Mouse (Mus musculus) lung, postnatal 0 days (tissue): ENCODE results near the gene Rerg. TPM values are rescaled to one million over a fixed set of nuclear protein-coding genes. Genes with fewer than 3 reads are reported as not detected.

Experiments
- ATAC-seq: fragments of 200-750 bp; cut with Nextera tagmentation; 2 replicates; pipeline ENCODE4 v1.8.0; 2017; ENCODE audit warnings: moderate library complexity
- DNase-seq: peaks from one replicate; pipeline ENCODE4 v3.0.0-alpha.2; 2016; ENCODE audit warnings: low spot score
- H3K27ac ChIP-seq: fragments of 300-500 bp; sonication (generic); 2 replicates; pipeline ENCODE4 v1.5.1; 2014; ENCODE audit warnings: antibody characterized with exemption, mild to moderate bottlenecking, low read length, mixed read lengths
- H3K27me3 ChIP-seq: fragments of 300-500 bp; sonication (generic); replicated peaks from 2 replicates; pipeline ENCODE4 v1.6.1; 2014; ENCODE audit warnings: low read length, mixed read lengths; ENCODE audit not compliant: insufficient read depth
- H3K36me3 ChIP-seq: fragments of 300-500 bp; sonication (generic); 2 replicates; pipeline ENCODE4 v1.6.1; 2014; ENCODE audit warnings: low read length, mixed read lengths; ENCODE audit not compliant: insufficient read depth
- H3K4me1 ChIP-seq: fragments of 300-500 bp; sonication (generic); 2 replicates; pipeline ENCODE4 v1.6.1; 2014; ENCODE audit warnings: antibody characterized with exemption, low read depth, low read length, mixed read lengths; ENCODE audit not compliant: insufficient read depth
- H3K4me2 ChIP-seq: fragments of 300-500 bp; sonication (generic); replicated peaks from 2 replicates; pipeline ENCODE4 v1.6.1; 2014; ENCODE audit warnings: low read depth, mild to moderate bottlenecking, low read length, moderate library complexity, mixed read lengths
- H3K4me3 ChIP-seq: fragments of 300-500 bp; sonication (generic); 2 replicates; pipeline ENCODE4 v1.5.1; 2014; ENCODE audit warnings: low read depth, low read length
- H3K9ac ChIP-seq: fragments of 300-500 bp; sonication (generic); replicated peaks from 2 replicates; pipeline ENCODE4 v1.6.1; 2014; ENCODE audit warnings: low read depth, mild to moderate bottlenecking
- H3K9me3 ChIP-seq: fragments of 300-500 bp; sonication (generic); 2 replicates; pipeline ENCODE4 v1.6.1; 2016; ENCODE audit warnings: low read length, mixed read lengths
- CTCF ChIP-seq: IDR thresholded peaks from 2 replicates; pipeline ENCODE4 v1.5.1; 2016; ENCODE audit warnings: antibody characterized with exemption, mild to moderate bottlenecking
- EP300 ChIP-seq: IDR thresholded peaks from 2 replicates; pipeline ENCODE4 v1.6.1; 2016; ENCODE audit warnings: antibody characterized with exemption, mild to moderate bottlenecking, control low read depth
- WGBS: fragments of 180-500 bp; shearing (Covaris S2); extraction: QIAGEN DNeasy Blood & Tissue Kit; methylation state at CpG from one replicate; pipeline ENCODE4 v1.1.7; 2014; 5-methylcytosine and 5-hydroxymethylcytosine counted together
- polyA plus RNA-seq: library from polyadenylated mRNA; unstranded; fragments of >200 nt; fragmentation: Nextera tagmentation; extraction: Ambion mirVana; gene quantifications from 2 replicates; pipeline ENCODE4 v1.2.1, GENCODE M21; 2015

Rerg gene
- polyA plus RNA-seq, 1 experiment from 2014 or later, result 42.9 TPM

- TF ChIP-seq EP300 (no peak), CTCF (peak; percentile 71)
- no peak for ATAC-seq
- no peak overlapping the region for H3K4me2 ChIP-seq
- no peaks in the 10 kb centered on the region for H3K4me1 ChIP-seq
- 48% methylated on average over 11 of the region's 11 CpGs for WGBS
- no peaks in the 10 kb centered on the region for H3K9me3 ChIP-seq
- no peak overlapping the region for H3K27ac ChIP-seq
- H3K27me3 ChIP-seq, result no peaks in the 10 kb centered on the region
- H3K36me3 ChIP-seq, result no peaks in the 10 kb centered on the region
- DNase-seq, result peak; percentile 65
- H3K4me3 ChIP-seq, result no peak overlapping the region
- H3K9ac ChIP-seq, result no peak overlapping the region
Measured at GRCm38 (mm10) chr6:137205662-137206400, 35.5 kb upstream of the Rerg start.

- ATAC-seq, result no peak
- WGBS, result 83% methylated on average over 4 of the region's 4 CpGs
Measured at GRCm38 (mm10) chr6:137202661-137203060, 32.4 kb upstream of the Rerg start.

GRCm38 (mm10) chr6:137201578-137201977 lies 31.3 kb upstream of the Rerg start:
- H3K4me3 ChIP-seq, result no peak overlapping the region
- H3K36me3 ChIP-seq, result no peaks in the 10 kb centered on the region
- no peak for TF ChIP-seq CTCF
- TF ChIP-seq EP300, result no peak
- no peak overlapping the region for H3K4me2 ChIP-seq
- DNase-seq (no peak), ATAC-seq (no peak)
- no peaks in the 10 kb centered on the region for H3K9me3 ChIP-seq
- no peaks in the 10 kb centered on the region for H3K27me3 ChIP-seq
- no peak overlapping the region for H3K27ac ChIP-seq
- H3K9ac ChIP-seq, result no peak overlapping the region
- H3K4me1 ChIP-seq, result no peaks in the 10 kb centered on the region
- 56% methylated on average over 7 of the region's 7 CpGs for WGBS

More at GRCm38 (mm10) chr6:137202661-137203060, 32.4 kb upstream of the Rerg start:
- H3K4me3 ChIP-seq, result no peak overlapping the region
- no peak for DNase-seq
- TF ChIP-seq CTCF (no peak), EP300 (no peak)
- H3K36me3 ChIP-seq, result no peaks in the 10 kb centered on the region
- H3K27me3 ChIP-seq, result no peaks in the 10 kb centered on the region
- no peak overlapping the region for H3K4me2 ChIP-seq
- H3K27ac ChIP-seq, result no peak overlapping the region
- H3K9ac ChIP-seq, result no peak overlapping the region
- no peaks in the 10 kb centered on the region for H3K4me1 ChIP-seq
- no peaks in the 10 kb centered on the region for H3K9me3 ChIP-seq

GRCm38 (mm10) chr6:137201166-137201565 lies 30.9 kb upstream of the Rerg start:
- 84% methylated on average over 3 of the region's 3 CpGs for WGBS
- ATAC-seq, result no peak
- TF ChIP-seq EP300 (no peak), CTCF (no peak)
- DNase-seq, result no peak
- no peaks in the 10 kb centered on the region for H3K27me3 ChIP-seq
- H3K9ac ChIP-seq, result no peak overlapping the region
- H3K4me2 ChIP-seq, result no peak overlapping the region
- no peak overlapping the region for H3K27ac ChIP-seq
- no peaks in the 10 kb centered on the region for H3K9me3 ChIP-seq
- H3K4me3 ChIP-seq, result no peak overlapping the region
- no peaks in the 10 kb centered on the region for H3K36me3 ChIP-seq
- H3K4me1 ChIP-seq, result no peaks in the 10 kb centered on the region

GRCm38 (mm10) chr6:137192063-137192462 lies 21.8 kb upstream of the Rerg start:
- Histone ChIP-seq H3K9me3 (no peaks in the 10 kb centered on the region), H3K27me3 (no peaks in the 10 kb centered on the region), H3K4me2 (no peak overlapping the region), H3K4me3 (no peak overlapping the region), H3K4me1 (no peaks in the 10 kb centered on the region), H3K9ac (no peak overlapping the region), H3K27ac (no peak overlapping the region), H3K36me3 (no peaks in the 10 kb centered on the region)
- DNase-seq, result peak; percentile 78
- TF ChIP-seq EP300 (no peak), CTCF (peak; percentile 86)
- WGBS, result 10% methylated on average over 6 of the region's 6 CpGs
- ATAC-seq, result no peak

GRCm38 (mm10) chr6:137191026-137191425 lies 20.7 kb upstream of the Rerg start:
- Histone ChIP-seq H3K36me3 (no peaks in the 10 kb centered on the region), H3K4me2 (no peak overlapping the region), H3K27me3 (no peaks in the 10 kb centered on the region), H3K9ac (no peak overlapping the region), H3K27ac (no peak overlapping the region), H3K4me3 (no peak overlapping the region), H3K9me3 (no peaks in the 10 kb centered on the region), H3K4me1 (no peaks in the 10 kb centered on the region)
- TF ChIP-seq EP300 (no peak), CTCF (no peak)
- peak; percentile 19 for ATAC-seq
- peak; percentile 9 for DNase-seq
- WGBS, result 80% methylated on average over 11 of the region's 11 CpGs
